Mouse (Mus musculus) right cerebral cortex, postnatal 4 days (tissue): ENCODE results near the gene Smg6.
"Not testable (repeated sequence)": the region's sequence is repeated elsewhere in the genome, so short reads cannot be mapped to it uniquely, and the experiment has no call there.

Source experiments
- DNase-seq: peaks from one replicate; pipeline ENCODE4 v3.0.0-alpha.2; 2022

Gene Smg6

DNA sequence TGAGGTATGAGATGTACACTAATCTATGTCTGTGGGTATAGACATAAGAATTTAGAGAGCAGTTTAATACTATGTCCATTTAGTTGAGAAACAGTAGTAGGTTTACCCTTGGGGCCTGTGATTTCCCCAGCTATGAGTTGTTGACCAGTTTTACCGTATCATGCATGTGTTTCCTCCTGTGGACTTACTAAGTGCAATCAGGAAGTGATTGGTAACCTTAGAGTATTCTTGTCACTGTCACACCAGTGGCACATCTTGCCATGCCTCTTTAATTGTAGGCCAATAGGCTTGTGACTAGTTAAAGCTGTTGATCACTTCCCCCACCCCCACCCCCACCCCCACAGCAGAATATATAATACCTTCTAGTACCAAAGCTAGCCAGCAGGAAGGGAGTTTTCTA is 70.9 kb downstream of the Smg6 start:
- DNase-seq, result no peak

DNA sequence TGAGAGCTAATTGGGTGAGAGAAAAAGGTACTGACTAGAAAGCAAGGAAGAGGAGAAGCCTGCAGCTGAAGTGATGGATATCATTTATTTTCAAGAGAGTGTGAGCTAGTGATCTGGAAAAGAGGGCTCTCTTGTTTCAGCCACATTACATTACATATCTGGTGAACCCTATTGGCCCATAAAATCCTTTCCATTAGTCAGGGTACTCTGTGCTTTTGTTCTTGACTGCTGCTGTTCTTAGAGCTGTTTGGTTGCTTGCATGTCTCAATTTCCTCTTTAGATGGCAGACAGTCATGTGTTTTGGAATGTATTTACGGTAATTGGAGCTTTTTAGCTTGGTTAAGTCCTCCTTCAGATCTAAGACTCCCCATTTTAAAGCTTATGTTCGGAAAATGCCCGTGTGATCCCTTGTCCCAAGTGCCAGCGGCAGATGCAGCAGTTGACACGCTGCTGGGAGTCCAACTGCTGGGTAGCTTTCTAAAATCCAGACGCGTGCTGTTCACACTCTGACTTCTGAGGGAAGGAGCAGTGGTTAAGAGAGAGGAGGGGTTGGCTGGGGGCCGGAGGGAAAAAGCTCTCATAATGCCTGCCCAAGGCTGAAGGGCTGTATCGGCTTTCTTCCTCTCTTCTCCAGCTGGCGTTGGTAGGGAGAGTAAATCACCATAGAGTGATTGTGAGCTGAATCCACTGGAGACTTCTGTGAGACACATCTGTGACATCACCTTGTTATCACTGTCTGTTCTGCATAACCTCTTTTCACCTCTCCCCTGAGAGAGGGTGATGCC is 75.4 kb downstream of the Smg6 start:
- DNase-seq, result no peak

DNA sequence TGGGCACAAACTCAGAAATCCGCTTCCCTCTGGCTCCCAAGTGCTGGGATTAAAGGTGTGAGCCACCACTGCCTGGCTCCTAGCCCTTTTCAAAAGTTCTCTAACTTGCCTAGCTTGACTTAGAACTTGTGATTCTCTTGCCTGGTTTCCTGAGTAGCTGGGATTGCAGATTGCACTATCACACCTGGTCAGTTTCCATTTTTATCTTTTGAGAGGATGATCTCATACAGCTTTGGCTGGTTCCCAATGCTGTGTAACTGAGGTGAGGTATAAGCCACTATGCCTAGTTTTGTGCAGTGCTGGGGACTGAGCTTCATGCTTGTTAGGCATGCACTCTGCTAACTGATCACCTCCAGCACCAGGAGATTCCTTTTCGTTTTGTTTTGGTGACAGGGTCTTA is 82.6 kb downstream of the Smg6 start:
- no peak for DNase-seq

DNA sequence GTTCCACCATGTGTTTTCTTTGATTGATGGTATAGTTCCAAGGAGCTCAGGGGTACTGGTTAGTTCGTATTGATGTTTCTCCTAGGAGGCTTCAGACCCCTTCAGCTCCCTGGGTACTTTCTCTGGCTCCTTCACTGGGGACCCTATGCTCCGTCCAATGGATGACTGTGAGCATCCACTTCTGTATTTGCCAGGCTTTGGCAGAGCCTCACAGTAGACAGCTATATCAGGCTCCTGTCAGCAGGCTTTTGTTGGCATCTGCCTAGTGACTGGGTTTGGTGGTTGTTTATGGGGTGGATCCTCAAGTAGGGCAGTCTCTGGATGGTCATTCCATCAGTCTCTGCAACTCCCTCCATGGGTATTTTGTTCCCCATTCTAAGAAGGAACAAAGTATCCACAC is 83.9 kb downstream of the Smg6 start:
- not testable (repeated sequence) for DNase-seq

DNA sequence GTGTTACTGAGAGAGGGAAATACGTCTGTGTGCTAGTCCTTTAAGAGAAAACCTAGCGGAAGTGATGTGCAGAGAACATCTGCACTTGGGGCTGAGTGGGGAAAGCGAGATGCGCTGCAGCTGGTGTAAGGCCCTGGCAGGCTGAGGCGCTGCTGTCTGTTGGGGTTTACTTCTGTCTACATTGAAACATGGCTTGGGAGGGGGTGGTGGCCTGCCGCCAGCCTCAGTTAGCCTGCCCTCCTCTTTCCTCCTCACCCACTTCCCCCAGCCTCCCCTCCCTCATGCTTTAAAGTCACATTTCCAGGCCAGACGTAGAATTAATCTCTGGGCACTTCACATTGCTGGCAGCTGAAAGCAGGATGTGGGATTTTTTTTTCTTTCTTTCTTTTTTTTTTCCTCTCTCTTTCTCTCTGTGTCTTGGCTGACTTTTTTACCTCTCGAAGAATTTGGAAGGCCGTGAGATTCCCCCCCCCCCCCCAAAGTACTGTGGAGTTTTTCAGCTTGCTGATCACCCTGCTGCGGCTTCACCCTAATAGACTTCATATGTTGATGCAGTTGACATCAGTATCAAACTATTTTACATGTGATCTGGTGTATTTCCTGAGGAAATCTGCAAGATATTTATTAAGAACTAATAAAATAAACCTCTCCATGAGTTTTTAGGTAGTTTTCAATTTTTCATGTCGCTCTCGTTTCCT is 87.5 kb downstream of the Smg6 start:
- peak; percentile 46 for DNase-seq

DNA sequence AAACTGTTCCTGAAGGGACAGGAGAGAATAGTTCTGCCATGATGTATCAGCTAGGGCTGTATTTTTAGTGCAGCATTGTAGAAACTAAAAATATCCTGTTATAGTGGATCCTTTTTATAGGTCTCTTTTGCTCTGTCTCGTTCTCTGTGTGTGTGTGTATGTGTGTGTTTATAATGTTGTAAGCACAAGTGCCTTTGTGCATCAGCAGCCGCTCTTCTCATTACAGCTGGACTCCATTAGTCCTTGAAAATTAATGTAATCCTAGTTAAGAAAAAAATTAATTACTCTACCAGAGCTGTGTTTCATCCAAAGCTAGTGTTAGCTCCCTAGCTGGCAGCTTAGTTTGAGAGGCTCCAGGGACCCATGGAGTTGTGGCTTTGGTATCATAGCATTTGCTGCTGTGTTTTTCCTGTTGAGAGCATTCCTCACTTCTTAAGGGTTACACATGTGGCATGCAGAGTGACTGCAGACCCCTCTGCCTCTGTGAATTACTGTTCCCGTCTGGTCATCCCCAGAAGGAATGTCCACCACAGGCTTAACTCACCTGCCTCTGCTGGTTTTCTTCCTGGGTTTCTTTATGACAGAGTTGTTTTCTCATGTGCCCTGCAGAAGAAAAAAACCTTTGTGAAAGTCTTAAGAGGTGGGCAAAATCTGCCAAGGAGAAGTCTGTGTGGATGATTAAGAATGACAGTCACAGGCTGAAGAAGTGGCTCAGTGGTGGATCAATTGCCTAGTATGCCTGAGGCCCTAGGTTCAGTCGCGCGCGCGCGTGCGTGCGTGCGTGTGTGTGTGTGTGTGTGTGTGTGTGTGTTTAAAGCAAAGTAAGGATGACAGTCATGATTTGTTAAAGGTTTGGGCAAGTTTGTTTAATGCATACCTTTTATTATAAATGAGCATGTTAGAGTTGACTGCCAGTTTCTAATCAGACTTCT is 88.4 kb downstream of the Smg6 start:
- DNase-seq, result no peak

DNA sequence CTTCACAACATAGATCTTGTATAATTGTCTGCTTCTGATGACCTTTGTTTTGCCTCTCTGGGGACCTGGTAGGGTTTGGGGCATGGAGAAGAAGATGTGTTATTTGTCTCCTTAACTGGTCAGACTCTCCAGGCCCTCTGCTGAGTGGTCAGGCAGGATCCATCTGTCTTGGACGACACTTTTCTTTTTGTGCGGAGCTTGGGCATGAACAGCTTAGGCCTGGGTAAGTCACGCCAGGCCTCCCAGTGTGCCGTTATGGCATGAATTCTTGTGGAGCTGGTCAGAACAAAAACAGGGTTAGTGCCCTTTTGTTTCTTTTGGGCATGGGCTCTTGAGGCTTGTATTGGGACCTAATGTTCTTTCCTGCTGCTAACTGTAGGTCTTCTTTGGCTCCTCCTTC is 89.2 kb downstream of the Smg6 start:
- no peak for DNase-seq

DNA sequence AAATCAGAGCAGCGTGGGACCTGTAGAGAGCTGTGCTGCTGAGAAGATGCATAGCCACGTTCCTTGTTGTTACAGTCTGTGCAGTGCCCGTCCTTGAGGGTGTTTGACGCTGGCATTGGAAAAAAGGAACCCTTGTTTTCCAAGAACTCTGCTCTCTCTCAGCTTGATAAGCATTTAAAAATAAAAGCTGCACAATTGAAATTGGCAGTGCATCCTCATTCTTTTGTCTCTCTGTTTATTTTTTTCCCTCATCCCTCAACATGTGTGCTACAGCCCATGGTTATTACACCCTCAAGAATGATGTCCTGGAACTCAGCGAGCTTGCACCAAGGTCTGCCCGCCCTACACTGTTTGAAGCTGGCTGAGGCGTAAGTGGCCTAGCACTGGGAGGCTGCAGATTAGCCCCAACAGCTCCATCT is 89.8 kb downstream of the Smg6 start:
- no peak for DNase-seq

DNA sequence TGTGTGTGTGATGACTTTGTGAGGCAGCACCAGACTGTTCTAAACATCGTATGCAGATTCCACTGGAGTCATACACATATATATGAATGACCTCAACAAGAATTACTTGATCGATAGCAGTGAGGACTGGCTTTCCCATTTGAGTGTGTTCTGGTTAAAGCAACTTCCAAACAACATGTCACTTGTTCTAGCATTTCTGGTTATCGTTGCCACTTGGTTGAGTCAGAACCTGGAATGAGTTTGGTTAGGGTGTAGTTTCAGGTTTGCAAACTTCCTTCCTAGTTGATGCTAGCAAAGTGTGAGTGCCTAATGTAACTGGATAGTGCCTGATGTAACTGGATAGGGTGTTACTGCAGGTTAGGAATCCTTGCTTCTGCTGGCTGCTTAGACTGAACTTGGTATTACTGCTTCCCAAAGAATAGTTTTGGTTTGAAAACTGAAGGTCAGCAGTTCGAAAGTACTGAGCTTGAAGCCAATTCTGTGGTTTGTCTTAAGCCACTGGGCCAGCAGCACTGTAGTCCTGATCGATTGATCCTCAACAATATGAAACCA is 90.8 kb downstream of the Smg6 start:
- DNase-seq, result no peak

DNA sequence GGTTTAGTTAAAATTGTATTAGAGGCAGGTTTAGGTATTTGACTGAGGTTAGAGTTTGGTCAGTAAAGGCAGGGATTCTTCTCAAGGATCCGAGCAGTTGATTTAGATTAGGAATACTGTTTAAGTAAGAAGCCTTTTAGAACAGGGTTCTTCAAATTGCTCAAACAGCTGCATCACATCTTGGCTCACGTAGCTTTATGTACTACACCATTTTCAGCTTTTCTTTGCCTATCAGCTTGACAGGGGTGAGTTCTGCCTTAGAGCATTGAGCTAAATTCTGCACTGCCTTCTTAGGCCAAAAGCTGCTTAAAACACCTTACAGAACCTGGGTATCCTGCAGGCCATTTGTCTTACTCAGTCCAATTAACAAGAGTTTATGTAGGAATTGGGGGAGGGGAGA is 92.2 kb downstream of the Smg6 start:
- no peak for DNase-seq

DNA sequence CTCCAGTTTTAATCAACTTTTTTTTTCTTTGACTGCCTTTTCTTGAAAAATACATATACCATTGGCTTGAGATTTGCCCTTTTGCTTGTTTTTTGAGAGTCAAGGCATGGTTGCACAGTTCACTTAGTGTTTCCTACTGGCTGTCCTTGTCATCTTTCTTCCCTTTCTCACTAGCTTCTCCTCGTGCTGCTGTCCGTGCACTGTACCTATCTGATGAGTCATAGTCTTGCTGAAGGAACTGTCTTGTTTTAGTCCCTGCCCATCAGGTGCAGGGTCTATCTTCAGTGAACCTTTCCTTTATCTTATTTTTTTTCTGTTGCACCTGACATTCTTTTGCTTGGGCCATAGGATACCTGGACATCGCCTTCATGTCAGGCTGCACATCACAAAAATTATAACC is 101.4 kb downstream of the Smg6 start:
- no peak for DNase-seq

DNA sequence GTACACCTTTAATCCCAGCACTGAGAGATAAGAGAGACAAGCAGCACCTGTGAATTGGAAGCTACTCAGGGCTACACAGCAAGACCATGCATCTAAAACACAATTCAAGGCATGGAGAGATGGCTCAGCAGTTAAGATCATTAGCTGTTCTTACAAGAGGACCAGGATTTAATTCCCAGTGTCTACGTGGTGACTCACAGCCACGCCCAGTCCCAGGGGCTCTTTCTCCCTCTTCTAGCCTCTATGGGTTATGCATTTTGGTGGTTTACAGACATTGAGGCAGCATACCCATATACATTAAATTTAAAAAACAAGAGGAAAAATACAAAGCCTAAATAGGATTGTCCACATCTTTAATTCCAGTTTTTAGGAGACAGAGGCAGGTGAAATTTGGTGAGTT is 102.0 kb downstream of the Smg6 start:
- no peak for DNase-seq

DNA sequence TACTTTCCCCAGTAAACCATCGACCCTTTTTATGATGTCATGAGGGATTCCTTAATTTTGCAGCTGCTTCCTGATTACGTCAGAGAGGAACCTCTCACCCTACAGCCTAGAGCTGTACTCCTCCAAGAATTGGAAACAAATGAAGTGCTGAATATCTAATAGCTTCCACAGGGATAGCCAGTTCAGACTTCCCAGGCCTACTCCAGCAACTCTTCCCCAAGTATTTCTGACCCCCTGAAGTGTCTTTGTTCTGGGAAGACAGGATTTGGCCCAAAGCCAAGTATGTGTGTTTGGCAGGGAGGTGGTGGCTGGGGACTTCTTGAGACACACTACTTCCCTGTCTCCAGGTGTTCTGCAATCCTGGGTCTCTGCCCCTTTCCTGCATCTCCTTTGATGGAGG is 105.6 kb downstream of the Smg6 start:
- DNase-seq, result no peak

DNA sequence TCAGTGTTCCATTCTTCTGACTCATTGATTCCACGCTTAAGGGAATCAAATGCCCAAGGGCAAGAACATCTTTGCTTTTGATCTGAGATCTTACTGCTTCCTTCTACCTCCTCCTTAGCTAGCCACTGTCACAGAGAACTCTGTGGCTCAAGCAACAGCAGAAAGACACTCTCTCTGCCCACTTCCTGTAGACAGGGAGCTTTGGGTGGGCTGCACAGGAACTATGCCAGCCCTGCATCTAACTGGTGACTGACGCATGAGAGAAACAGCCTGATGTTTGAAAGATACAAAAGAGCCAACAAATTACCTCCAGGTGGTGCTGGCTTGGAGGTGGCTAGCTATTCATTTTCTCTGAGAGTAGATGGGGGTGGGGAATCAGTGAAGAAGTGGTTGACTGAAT is 107.3 kb downstream of the Smg6 start:
- DNase-seq, result no peak

DNA sequence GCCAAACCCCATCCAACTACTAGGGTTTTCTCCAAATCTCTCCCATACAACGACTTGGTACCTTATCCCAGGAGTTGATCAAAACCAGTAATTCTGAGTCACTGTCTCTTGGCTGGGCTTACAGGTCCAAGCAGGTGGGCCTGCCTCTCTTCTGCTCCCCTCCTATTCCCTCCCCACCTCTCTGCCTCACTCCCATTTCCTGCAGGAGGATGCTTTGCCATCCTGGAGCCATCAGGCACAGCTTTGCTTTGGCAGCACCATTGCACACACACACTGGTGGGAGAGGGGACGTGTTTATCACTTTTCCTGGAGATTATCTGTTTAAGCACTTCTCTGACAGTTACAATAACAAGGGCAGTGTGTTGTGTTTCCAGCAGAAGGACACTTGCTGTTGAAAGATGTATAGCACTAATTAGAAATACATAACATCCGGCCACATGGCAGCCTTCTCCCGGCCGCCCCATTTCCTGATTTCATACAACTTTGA is 108.0 kb downstream of the Smg6 start:
- no peak for DNase-seq

DNA sequence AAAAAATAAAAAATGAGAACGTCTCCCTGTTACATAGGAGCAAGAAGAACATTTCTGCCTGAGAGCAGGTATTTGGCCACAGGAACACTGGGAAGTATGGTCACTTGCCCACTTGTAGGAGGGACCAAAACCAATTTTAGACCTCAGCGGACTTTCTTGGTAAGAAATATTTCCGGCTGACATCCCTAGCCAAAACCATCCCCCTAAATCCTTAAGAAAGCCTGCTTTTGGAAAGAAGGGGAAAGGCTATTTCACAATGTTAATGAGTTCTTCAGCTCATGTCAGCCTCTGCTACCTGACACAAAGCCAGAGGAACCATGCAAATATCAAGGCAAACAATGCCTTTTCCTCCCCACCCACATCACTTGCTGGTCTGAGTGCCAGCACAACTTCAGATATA is 108.5 kb downstream of the Smg6 start:
- no peak for DNase-seq

DNA sequence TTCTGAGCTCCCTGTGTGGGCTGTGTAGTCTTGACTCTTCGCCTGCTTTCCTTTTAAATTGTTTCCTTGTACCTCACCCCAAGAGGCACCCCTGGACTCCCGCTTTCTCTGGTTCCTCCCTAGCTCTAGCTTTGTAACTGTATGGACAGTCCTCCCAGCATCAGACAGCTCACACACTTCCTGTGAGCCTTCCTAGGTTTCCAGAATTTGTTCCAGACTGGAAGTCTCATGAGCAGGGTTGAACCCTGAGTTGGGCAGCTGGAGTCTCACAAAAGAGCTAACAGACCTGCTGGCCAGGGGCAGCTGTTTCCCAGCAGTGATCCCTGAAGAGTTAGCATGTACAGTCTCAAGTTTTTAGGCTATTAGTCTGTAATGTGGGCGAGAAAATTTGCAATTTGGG is 118.7 kb downstream of the Smg6 start:
- DNase-seq, result no peak

DNA sequence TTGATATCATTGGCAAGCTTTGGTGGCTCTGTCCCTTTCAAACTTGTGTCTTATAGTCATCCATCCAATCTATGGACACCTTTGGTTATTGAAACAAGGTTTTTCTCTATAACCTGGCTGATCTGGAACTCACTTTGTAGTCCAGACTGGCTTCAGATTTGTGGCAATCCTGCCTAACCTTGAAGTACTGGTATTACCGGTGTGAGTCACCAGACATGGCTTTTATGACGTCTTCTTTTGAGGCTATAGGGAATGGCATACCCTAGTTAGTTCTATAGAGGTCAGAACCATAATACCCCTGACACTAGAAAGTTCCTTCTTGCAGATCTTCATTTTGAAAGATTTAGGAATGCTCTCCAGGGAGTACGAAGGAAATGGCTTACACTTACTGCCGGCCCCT is 120.2 kb downstream of the Smg6 start:
- no peak for DNase-seq

DNA sequence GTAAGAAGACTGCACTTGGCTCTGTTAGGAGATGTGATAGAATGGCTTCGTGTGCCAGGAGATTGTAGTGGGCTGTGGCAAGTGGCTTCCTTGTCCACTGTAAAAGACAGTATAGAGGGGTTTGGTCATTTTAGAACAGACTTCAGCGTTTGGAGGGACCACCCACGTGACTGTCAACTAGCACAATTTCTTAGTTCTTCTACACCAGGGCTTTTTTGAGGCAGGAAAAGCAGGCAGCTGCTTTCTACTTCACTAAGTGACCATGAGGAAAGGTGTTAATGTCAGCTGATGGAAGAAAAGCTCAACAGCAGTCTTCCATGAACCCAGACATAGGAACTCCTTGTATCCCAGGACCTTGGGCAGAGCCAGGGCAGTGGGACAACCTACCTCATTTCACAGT is 121.0 kb downstream of the Smg6 start:
- DNase-seq, result no peak

DNA sequence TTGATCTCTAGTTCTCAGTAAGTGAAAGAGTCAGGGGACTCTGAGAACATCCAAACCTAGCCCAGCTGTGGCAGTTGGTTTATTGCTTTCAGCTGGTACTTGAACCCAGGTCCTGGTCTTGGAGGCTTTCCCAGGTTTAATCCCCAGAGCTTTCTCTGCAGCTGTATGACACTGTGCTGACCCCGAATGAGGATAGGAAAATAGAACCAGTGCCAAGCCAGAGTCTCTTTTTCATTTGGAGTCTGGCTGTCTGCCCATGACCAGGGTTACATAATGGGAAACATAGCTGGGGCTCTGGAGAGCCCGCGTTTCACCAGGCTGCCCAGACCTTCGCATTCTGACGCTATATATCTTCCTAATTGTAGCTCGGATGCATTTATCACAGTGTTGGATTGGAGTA is 121.4 kb downstream of the Smg6 start:
- peak; percentile 32 for DNase-seq

DNA sequence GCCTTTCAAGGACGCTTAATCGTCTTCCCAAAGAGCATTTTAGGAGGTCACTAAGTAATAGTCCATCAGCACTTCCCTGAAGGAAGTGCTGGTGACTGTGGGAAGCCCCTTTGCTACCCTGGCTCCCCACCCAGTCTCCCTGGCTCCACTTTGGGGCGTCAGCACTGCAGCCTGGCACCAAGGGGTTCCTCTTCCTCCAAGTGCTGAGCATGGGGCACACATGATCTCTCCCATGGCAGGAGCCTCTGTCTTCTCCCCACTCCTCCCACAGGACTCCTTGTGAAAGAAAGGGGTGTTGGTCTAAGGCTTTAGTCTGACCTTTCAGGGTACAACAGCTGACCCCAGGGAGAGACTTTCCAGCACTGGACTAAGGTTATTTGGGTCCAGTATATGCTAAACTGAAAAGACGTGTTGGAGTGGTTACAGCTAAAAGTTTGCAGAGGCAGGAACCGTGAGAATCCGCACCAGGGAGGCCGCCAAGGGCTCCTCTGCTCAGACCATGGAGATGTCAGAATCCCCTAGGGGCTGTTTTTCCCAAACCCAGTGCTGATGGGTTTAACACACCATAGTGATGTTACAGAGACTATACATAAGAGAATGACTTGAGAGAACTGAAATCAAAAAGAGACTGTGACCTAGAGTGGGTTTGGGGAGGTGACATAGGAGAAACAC is 122.2 kb downstream of the Smg6 start:
- DNase-seq, result no peak

DNA sequence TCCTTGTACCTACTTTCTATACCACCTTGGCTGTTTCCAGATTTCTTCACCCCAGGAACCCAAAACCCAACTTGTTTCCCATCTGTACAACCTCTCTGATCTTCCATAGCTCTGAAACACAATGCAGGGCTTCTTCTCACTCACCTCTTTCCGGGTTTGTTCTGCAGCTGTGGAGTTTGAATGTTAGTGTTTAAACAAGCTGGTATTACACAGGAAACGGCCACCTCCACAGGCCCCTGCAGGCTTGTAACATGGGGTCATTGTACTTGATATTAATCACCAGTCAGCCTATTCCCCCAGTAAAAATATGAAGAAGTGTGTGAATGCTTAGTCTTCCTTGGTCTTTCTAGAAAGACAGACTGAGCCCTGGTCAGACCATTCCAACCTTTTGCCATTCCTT is 123.5 kb downstream of the Smg6 start:
- DNase-seq, result no peak

DNA sequence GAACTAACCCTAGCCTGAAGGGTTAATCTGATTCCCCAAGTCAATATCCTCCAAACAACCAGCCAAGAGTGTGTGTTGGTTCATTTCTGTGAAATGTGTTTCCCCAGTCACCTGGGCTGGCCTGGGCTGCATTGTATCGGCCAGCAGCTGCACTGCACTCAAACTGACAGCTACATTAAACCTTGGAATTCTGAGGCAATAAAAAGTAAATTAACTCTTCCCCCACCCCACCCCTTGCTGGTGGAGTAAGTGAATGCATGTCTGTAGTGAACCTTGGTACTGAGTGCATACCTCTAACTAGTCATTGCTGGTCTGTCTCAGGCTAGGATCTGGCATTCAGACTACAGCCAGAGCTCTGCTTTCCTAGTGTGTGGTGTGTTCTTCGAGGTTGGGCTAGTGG is 124.2 kb downstream of the Smg6 start:
- DNase-seq, result no peak
